Mouse (Mus musculus) kidney, embryonic 14.5 days (tissue): ENCODE results near the gene Plekhh1. TPM values are rescaled to one million over a fixed set of nuclear protein-coding genes. Genes with fewer than 3 reads are reported as not detected.

Experiments used
- ATAC-seq: fragments of 200-750 bp; cut with Nextera tagmentation; 2 replicates; pipeline ENCODE4 v1.8.0; 2017; ENCODE audit warnings: moderate number of reproducible peaks, mild to moderate bottlenecking, moderate TSS enrichment, moderate library complexity; ENCODE audit not compliant: low FRiP score, low TSS enrichment
- H3K27ac ChIP-seq: fragments of 300-500 bp; sonication (generic); 2 replicates; pipeline ENCODE4 v1.5.1; 2014; ENCODE audit warnings: low read depth, mild to moderate bottlenecking, low read length, moderate library complexity, mixed read lengths
- H3K27me3 ChIP-seq: fragments of 300-500 bp; sonication (generic); 2 replicates; pipeline ENCODE4 v1.6.1; 2014; ENCODE audit warnings: mild to moderate bottlenecking, low read length; ENCODE audit not compliant: control insufficient read depth, insufficient read depth
- H3K36me3 ChIP-seq: fragments of 300-500 bp; sonication (generic); 2 replicates; pipeline ENCODE4 v1.6.1; 2014; ENCODE audit warnings: low read length, mixed read lengths; ENCODE audit not compliant: control insufficient read depth, insufficient read depth
- H3K4me1 ChIP-seq: fragments of 300-500 bp; sonication (generic); 2 replicates; pipeline ENCODE4 v1.6.1; 2014; ENCODE audit warnings: low read length, mixed read lengths; ENCODE audit not compliant: control insufficient read depth, insufficient read depth
- H3K4me2 ChIP-seq: fragments of 300-500 bp; sonication (generic); replicated peaks from 2 replicates; pipeline ENCODE4 v1.6.1; 2014; ENCODE audit warnings: low read depth, mild to moderate bottlenecking, low read length
- H3K4me3 ChIP-seq: fragments of 300-500 bp; sonication (generic); 2 replicates; pipeline ENCODE4 v1.5.1; 2014; ENCODE audit warnings: mild to moderate bottlenecking, low read length
- H3K9ac ChIP-seq: fragments of 300-500 bp; sonication (generic); 2 replicates; pipeline ENCODE4 v1.6.1; 2014; ENCODE audit warnings: low read depth, mild to moderate bottlenecking, low read length, moderate library complexity
- H3K9me3 ChIP-seq: fragments of 300-500 bp; sonication (generic); 2 replicates; pipeline ENCODE4 v1.6.1; 2016; ENCODE audit warnings: low read length; ENCODE audit not compliant: control insufficient read depth
- WGBS: fragments of 180-500 bp; shearing (Covaris S2); extraction: QIAGEN DNeasy Blood & Tissue Kit; methylation state at CpG from one replicate; pipeline ENCODE4 v1.1.7; 2014; 5-methylcytosine and 5-hydroxymethylcytosine counted together
- polyA plus RNA-seq: library from polyadenylated mRNA; unstranded; fragments of >200 nt; fragmentation: Nextera tagmentation; extraction: Ambion mirVana; gene quantifications from 2 replicates; pipeline ENCODE4 v1.2.1, GENCODE M21; 2014

The Plekhh1 gene
- polyA plus RNA-seq, 1 experiment from 2014 or later = 7.9 TPM

- no peak for ATAC-seq
- H3K4me3 ChIP-seq = no peak overlapping the region
- H3K27me3 ChIP-seq = no peaks in the 10 kb centered on the region
- whole genome bisulfite sequencing = 84% methylated on average over 6 of the region's 6 CpGs
- no peak overlapping the region for H3K9ac ChIP-seq
- H3K4me2 ChIP-seq = no peak overlapping the region
- H3K4me1 ChIP-seq = no peaks in the 10 kb centered on the region
- H3K9me3 ChIP-seq = no peaks in the 10 kb centered on the region
- no peak overlapping the region for H3K27ac ChIP-seq
- H3K36me3 ChIP-seq = peaks cover 50% of the 10 kb centered on the region
These were observed 43.6 kb downstream of the Plekhh1 start for GRCm38 (mm10) chr12:79072576-79072975.

- Histone ChIP-seq H3K27ac (no peak overlapping the region), H3K36me3 (peaks cover 54% of the 10 kb centered on the region), H3K4me3 (no peak overlapping the region), H3K9ac (no peak overlapping the region), H3K27me3 (no peaks in the 10 kb centered on the region), H3K4me2 (no peak overlapping the region), H3K9me3 (no peaks in the 10 kb centered on the region), H3K4me1 (no peaks in the 10 kb centered on the region)
- 88% methylated on average over 6 of the region's 6 CpGs for WGBS
- ATAC-seq = no peak
These were observed 44.4 kb downstream of the Plekhh1 start for GRCm38 (mm10) chr12:79073362-79073761.

GRCm38 (mm10) chr12:79089182-79089812 lies 60.3 kb downstream of the Plekhh1 start, which contains the start of gene Pigh:
Pigh (minus strand) TSS chr12:79089651.
- Histone ChIP-seq H3K27ac (no peak within 1 kb of the TSS), H3K27me3 (no peaks in the 10 kb centered on the region), H3K36me3 (no peaks in the 10 kb centered on the region), H3K4me2 (peak within 1 kb of the TSS; percentile 51), H3K4me1 (no peaks in the 10 kb centered on the region), H3K9ac (peak within 1 kb of the TSS; percentile 80), H3K4me3 (peak within 1 kb of the TSS; percentile 73), H3K9me3 (no peaks in the 10 kb centered on the region)
- peak; percentile 98 for ATAC-seq
- under 1% methylated on average over 53 of the region's 53 CpGs for WGBS

GRCm38 (mm10) chr12:79092569-79092968 lies 63.6 kb downstream of the Plekhh1 start:
- Histone ChIP-seq H3K4me1 (no peaks in the 10 kb centered on the region), H3K9me3 (no peaks in the 10 kb centered on the region), H3K4me3 (no peak overlapping the region), H3K36me3 (no peaks in the 10 kb centered on the region), H3K27me3 (no peaks in the 10 kb centered on the region), H3K27ac (no peak overlapping the region), H3K9ac (no peak overlapping the region), H3K4me2 (no peak overlapping the region)
- no peak for ATAC-seq
- 48% methylated on average over 4 of the region's 4 CpGs for WGBS

- 69% methylated on average over 3 of the region's 3 CpGs for WGBS
- Histone ChIP-seq H3K4me2 (no peak overlapping the region), H3K9ac (no peak overlapping the region), H3K9me3 (no peaks in the 10 kb centered on the region), H3K27ac (no peak overlapping the region), H3K27me3 (no peaks in the 10 kb centered on the region), H3K36me3 (no peaks in the 10 kb centered on the region), H3K4me3 (no peak overlapping the region), H3K4me1 (no peaks in the 10 kb centered on the region)
- ATAC-seq = no peak
These were observed 68.3 kb downstream of the Plekhh1 start for GRCm38 (mm10) chr12:79097106-79097752.

GRCm38 (mm10) chr12:79103773-79104172 lies 74.8 kb downstream of the Plekhh1 start:
- no peak overlapping the region for H3K4me2 ChIP-seq
- no peak for ATAC-seq
- no peak overlapping the region for H3K9ac ChIP-seq
- H3K4me3 ChIP-seq = no peak overlapping the region
- WGBS = 79% methylated on average over 3 of the region's 3 CpGs
- H3K4me1 ChIP-seq = no peaks in the 10 kb centered on the region
- H3K36me3 ChIP-seq = no peaks in the 10 kb centered on the region
- H3K27ac ChIP-seq = no peak overlapping the region
- no peaks in the 10 kb centered on the region for H3K9me3 ChIP-seq
- H3K27me3 ChIP-seq = no peaks in the 10 kb centered on the region

- Histone ChIP-seq H3K4me2 (no peak overlapping the region), H3K9ac (no peak overlapping the region), H3K36me3 (no peaks in the 10 kb centered on the region), H3K27ac (no peak overlapping the region), H3K27me3 (no peaks in the 10 kb centered on the region), H3K4me3 (no peak overlapping the region), H3K9me3 (no peaks in the 10 kb centered on the region), H3K4me1 (no peaks in the 10 kb centered on the region)
- no peak for ATAC-seq
- WGBS = 80% methylated on average over 2 of the region's 2 CpGs
These were observed 75.6 kb downstream of the Plekhh1 start for GRCm38 (mm10) chr12:79104544-79104943.

GRCm38 (mm10) chr12:79105312-79105711 lies 76.3 kb downstream of the Plekhh1 start:
- Histone ChIP-seq H3K4me3 (no peak overlapping the region), H3K36me3 (no peaks in the 10 kb centered on the region), H3K9me3 (no peaks in the 10 kb centered on the region), H3K4me2 (no peak overlapping the region), H3K4me1 (no peaks in the 10 kb centered on the region), H3K27me3 (no peaks in the 10 kb centered on the region), H3K27ac (no peak overlapping the region), H3K9ac (no peak overlapping the region)
- ATAC-seq = no peak
- WGBS = 78% methylated on average over 5 of the region's 5 CpGs

- Histone ChIP-seq H3K36me3 (no peaks in the 10 kb centered on the region), H3K9me3 (no peaks in the 10 kb centered on the region), H3K4me1 (no peaks in the 10 kb centered on the region), H3K27ac (no peak overlapping the region), H3K4me2 (no peak overlapping the region), H3K27me3 (no peaks in the 10 kb centered on the region), H3K9ac (no peak overlapping the region), H3K4me3 (no peak overlapping the region)
- ATAC-seq = no peak
- WGBS = 86% methylated on average over 4 of the region's 4 CpGs
These were observed 90.0 kb downstream of the Plekhh1 start for GRCm38 (mm10) chr12:79118991-79119390.
